Mouse (Mus musculus): ENCODE results near the gene Phf21a. TPM values are rescaled to one million over a fixed set of nuclear protein-coding genes. Genes with fewer than 3 reads are reported as not detected.

Gene Phf21a
- total and polyA plus RNA-seq, 3 experiments, result 26.4 to 30.2 (median 27.6) TPM

- Histone ChIP-seq H3K79me2 (replicated peaks; ENCODE audit: control insufficient read depth, insufficient read depth, low read length) (no peaks in the 10 kb centered on the region; the same call in 1 of the 2 replicates), H3K9ac (ENCODE audit: low read depth, low read length) (no peak overlapping the region), H3K27me3 (ENCODE audit: control insufficient read depth, insufficient read depth, low read length) (no peaks in the 10 kb centered on the region), H3K27ac (no peak overlapping the region), H3K4me3 (no peak overlapping the region), H3K4me1 (ENCODE audit: control insufficient read depth, insufficient read depth, low read length) (peaks cover 1% of the 10 kb centered on the region), H3K36me3 (ENCODE audit: control insufficient read depth, insufficient read depth, low read length) (peaks cover 3% of the 10 kb centered on the region)
- DNase-seq, result no peak
- intact Hi-C loops (cut with DNase I), result no loop called here
- 67% methylated on average over 9 of the region's 9 CpGs for WGBS
- TF ChIP-seq EP300 (IDR thresholded peaks at IDR 0.05; ENCODE audit: insufficient read depth, low read depth, low read length) (no peak), POLR2A (IDR thresholded peaks at IDR 0.05; ENCODE audit: insufficient read depth, low read depth, low read length) (no peak), CTCF (IDR thresholded peaks at IDR 0.05) (no peak)
Observed at GRCm38 (mm10) chr2:92266100-92266617, 173.2 kb downstream of the Phf21a start.

- 59% methylated on average over 5 of the region's 5 CpGs for WGBS
- no peaks in the 10 kb centered on the region for H3K27me3 ChIP-seq (ENCODE audit: control insufficient read depth, insufficient read depth, low read length)
- no peaks in the 10 kb centered on the region; the same call in 1 of the 2 replicates for H3K79me2 ChIP-seq (replicated peaks; ENCODE audit: control insufficient read depth, insufficient read depth, low read length)
- H3K36me3 ChIP-seq (ENCODE audit: control insufficient read depth, insufficient read depth, low read length), result peaks cover 3% of the 10 kb centered on the region
- no peak overlapping the region for H3K9ac ChIP-seq (ENCODE audit: low read depth, low read length)
- intact Hi-C loops (cut with DNase I), result no loop called here
- no peak overlapping the region for H3K4me3 ChIP-seq
- no peak overlapping the region for H3K27ac ChIP-seq
- H3K4me1 ChIP-seq (ENCODE audit: control insufficient read depth, insufficient read depth, low read length), result peaks cover 4% of the 10 kb centered on the region
- TF ChIP-seq POLR2A (IDR thresholded peaks at IDR 0.05; ENCODE audit: insufficient read depth, low read depth, low read length) (no peak), CTCF (IDR thresholded peaks at IDR 0.05) (no peak), EP300 (IDR thresholded peaks at IDR 0.05; ENCODE audit: insufficient read depth, low read depth, low read length) (no peak)
- no peak for DNase-seq
Observed at GRCm38 (mm10) chr2:92269227-92269626, 176.3 kb downstream of the Phf21a start.

GRCm38 (mm10) chr2:92272510-92272909 is 179.6 kb downstream of the Phf21a start:
- no peaks in the 10 kb centered on the region for H3K27me3 ChIP-seq (ENCODE audit: control insufficient read depth, insufficient read depth, low read length)
- H3K36me3 ChIP-seq (ENCODE audit: control insufficient read depth, insufficient read depth, low read length), result peaks cover 3% of the 10 kb centered on the region; the same call in 1 of the 2 replicates
- intact Hi-C loops (cut with DNase I), result no loop called here
- no peak for DNase-seq
- WGBS, result 46% methylated on average over 2 of the region's 2 CpGs
- H3K4me1 ChIP-seq (ENCODE audit: control insufficient read depth, insufficient read depth, low read length), result peaks cover 4% of the 10 kb centered on the region
- no peak overlapping the region for H3K9ac ChIP-seq (ENCODE audit: low read depth, low read length)
- TF ChIP-seq CTCF (IDR thresholded peaks at IDR 0.05), result no peak
- no peak for TF ChIP-seq EP300 (IDR thresholded peaks at IDR 0.05; ENCODE audit: insufficient read depth, low read depth, low read length)
- no peak for TF ChIP-seq POLR2A (IDR thresholded peaks at IDR 0.05; ENCODE audit: insufficient read depth, low read depth, low read length)
- no peak overlapping the region for H3K27ac ChIP-seq
- H3K4me3 ChIP-seq, result no peak overlapping the region
- no peaks in the 10 kb centered on the region; the same call in 1 of the 2 replicates for H3K79me2 ChIP-seq (replicated peaks; ENCODE audit: control insufficient read depth, insufficient read depth, low read length)

DNA sequence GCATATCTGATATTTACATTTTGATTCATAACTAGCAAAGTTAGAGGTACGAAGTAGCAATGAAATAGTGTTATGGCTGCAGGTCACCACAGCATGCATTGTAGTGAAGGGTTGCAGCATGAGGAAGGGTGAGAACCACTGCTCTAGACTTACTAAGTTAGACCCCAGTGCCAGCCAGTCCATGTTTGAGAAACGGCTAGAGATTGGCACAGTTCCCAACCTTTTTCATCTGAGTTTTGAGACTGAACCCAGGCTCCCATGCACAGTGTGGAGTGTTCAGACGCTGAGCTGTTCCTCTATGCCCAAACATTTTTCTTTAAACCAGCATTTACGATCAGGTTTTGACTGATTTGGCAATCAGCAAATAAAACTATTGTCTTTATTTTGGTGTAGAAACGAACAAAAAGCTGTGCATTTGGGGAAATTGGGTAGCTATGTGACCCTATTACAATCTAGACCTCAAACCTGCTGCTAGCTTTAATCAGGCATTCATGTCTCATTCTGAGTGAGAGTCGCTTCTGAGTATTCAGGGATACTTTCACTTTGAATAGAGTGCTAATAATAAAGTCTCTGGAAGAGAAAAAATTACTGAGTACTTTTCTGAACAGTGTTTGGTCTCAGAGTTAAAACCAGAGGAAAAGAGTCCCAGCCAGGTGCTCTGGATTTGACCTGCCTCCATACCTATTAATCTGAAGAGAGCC is 180.3 kb downstream of the Phf21a start:
- Histone ChIP-seq H3K79me2 (replicated peaks; ENCODE audit: control insufficient read depth, insufficient read depth, low read length) (no peaks in the 10 kb centered on the region; the same call in 1 of the 2 replicates), H3K27ac (peak overlapping the region; percentile 6; the same call in 1 of the 2 replicates), H3K9ac (ENCODE audit: low read depth, low read length) (no peak overlapping the region), H3K4me3 (no peak overlapping the region), H3K36me3 (ENCODE audit: control insufficient read depth, insufficient read depth, low read length) (no peaks in the 10 kb centered on the region), H3K27me3 (ENCODE audit: control insufficient read depth, insufficient read depth, low read length) (no peaks in the 10 kb centered on the region), H3K4me1 (ENCODE audit: control insufficient read depth, insufficient read depth, low read length) (peaks cover 5% of the 10 kb centered on the region)
- DNase-seq, result no peak
- no peak for TF ChIP-seq POLR2A (IDR thresholded peaks at IDR 0.05; ENCODE audit: insufficient read depth, low read depth, low read length)
- TF ChIP-seq EP300 (IDR thresholded peaks at IDR 0.05; ENCODE audit: insufficient read depth, low read depth, low read length), result no peak
- TF ChIP-seq CTCF (IDR thresholded peaks at IDR 0.05), result no peak
- intact Hi-C loops (cut with DNase I), result no loop called here
- WGBS, result 58% methylated on average over 6 of the region's 6 CpGs

DNA sequence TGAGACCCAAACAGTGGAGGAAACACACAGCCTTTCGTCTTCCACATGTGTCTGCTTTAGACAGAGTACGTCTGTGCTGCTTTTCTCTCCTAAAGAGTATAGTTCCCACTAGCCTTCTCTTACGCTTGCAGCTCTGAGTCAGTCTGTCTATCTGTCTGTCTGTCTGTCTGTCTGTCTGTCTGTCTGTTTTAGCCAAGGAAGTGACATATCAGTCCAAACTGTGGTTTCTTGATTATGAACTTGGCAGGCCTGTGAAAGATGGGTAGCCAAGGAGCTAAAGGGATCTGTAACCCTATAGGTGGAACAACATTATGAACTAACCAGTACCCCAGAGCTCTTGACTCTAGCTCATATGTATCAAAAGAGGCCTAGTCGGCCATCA is 180.9 kb downstream of the Phf21a start:
- H3K27ac ChIP-seq, result peak overlapping the region; percentile 6; the same call in 1 of the 2 replicates

GRCm38 (mm10) chr2:92277787-92278186 is 184.9 kb downstream of the Phf21a start:
- TF ChIP-seq EP300 (IDR thresholded peaks at IDR 0.05; ENCODE audit: insufficient read depth, low read depth, low read length) (no peak), CTCF (IDR thresholded peaks at IDR 0.05) (no peak), POLR2A (IDR thresholded peaks at IDR 0.05; ENCODE audit: insufficient read depth, low read depth, low read length) (no peak)
- no peak for DNase-seq
- H3K4me1 ChIP-seq (ENCODE audit: control insufficient read depth, insufficient read depth, low read length), result peaks cover 5% of the 10 kb centered on the region
- no peaks in the 10 kb centered on the region for H3K27me3 ChIP-seq (ENCODE audit: control insufficient read depth, insufficient read depth, low read length)
- no peak overlapping the region for H3K9ac ChIP-seq (ENCODE audit: low read depth, low read length)
- no peak overlapping the region for H3K27ac ChIP-seq
- peaks cover 2% of the 10 kb centered on the region for H3K79me2 ChIP-seq (replicated peaks; ENCODE audit: control insufficient read depth, insufficient read depth, low read length)
- intact Hi-C loops (cut with DNase I), result no loop called here
- WGBS, result 52% methylated on average over 3 of the region's 3 CpGs
- no peaks in the 10 kb centered on the region for H3K36me3 ChIP-seq (ENCODE audit: control insufficient read depth, insufficient read depth, low read length)
- no peak overlapping the region for H3K4me3 ChIP-seq

More for the DNA sequence above, 180.9 kb downstream of the Phf21a start:
- TF ChIP-seq EP300 (IDR thresholded peaks at IDR 0.05; ENCODE audit: insufficient read depth, low read depth, low read length), result no peak
- no peak for TF ChIP-seq CTCF (IDR thresholded peaks at IDR 0.05)
- no peak for TF ChIP-seq POLR2A (IDR thresholded peaks at IDR 0.05; ENCODE audit: insufficient read depth, low read depth, low read length)
- Histone ChIP-seq H3K36me3 (ENCODE audit: control insufficient read depth, insufficient read depth, low read length) (no peaks in the 10 kb centered on the region), H3K27me3 (ENCODE audit: control insufficient read depth, insufficient read depth, low read length) (no peaks in the 10 kb centered on the region), H3K79me2 (replicated peaks; ENCODE audit: control insufficient read depth, insufficient read depth, low read length) (no peaks in the 10 kb centered on the region; the same call in 1 of the 2 replicates), H3K4me3 (no peak overlapping the region), H3K9ac (ENCODE audit: low read depth, low read length) (no peak overlapping the region), H3K4me1 (ENCODE audit: control insufficient read depth, insufficient read depth, low read length) (peaks cover 5% of the 10 kb centered on the region)
- DNase-seq, result no peak
- intact Hi-C loops (cut with DNase I), result no loop called here
- 86% methylated on average over 4 of the region's 4 CpGs for WGBS
